Mouse (Mus musculus): ENCODE measurements around the gene Gclc. TPM values are rescaled to one million over a fixed set of nuclear protein-coding genes. Genes with fewer than 3 reads are reported as not detected.
"Not testable (repeated sequence)": the region's sequence is repeated elsewhere in the genome, so short reads cannot be mapped to it uniquely, and the experiment has no call there.

Gclc gene
- polyA plus RNA-seq, 1 experiment, result 39.4 TPM

- Histone ChIP-seq H3K27ac (ENCODE audit: insufficient read depth, low read length) (0 out of 2 replicates have a peak overlapping the region, but pooled peaks have one; percentile 37), H3K4me3 (ENCODE audit: insufficient read depth, low read length) (no peak overlapping the region), H3K4me1 (ENCODE audit: control insufficient read depth, insufficient read depth, low read length) (no peaks in the 10 kb centered on the region)
- TF ChIP-seq POLR2A (IDR thresholded peaks at IDR 0.05; ENCODE audit: extremely low read depth, insufficient read depth, low read length) (no peak), CTCF (IDR thresholded peaks at IDR 0.05; ENCODE audit: extremely low read depth, insufficient read depth, low read length) (no peak)
Measured at GRCm38 (mm10) chr9:77737298-77738041, 16.9 kb upstream of the Gclc start.

- TF ChIP-seq POLR2A (IDR thresholded peaks at IDR 0.05; ENCODE audit: extremely low read depth, insufficient read depth, low read length) (no peak), CTCF (IDR thresholded peaks at IDR 0.05; ENCODE audit: extremely low read depth, insufficient read depth, low read length) (no peak)
- Histone ChIP-seq H3K4me3 (ENCODE audit: insufficient read depth, low read length) (no peak overlapping the region), H3K27ac (ENCODE audit: insufficient read depth, low read length) (no peak overlapping the region), H3K4me1 (ENCODE audit: control insufficient read depth, insufficient read depth, low read length) (no peaks in the 10 kb centered on the region)
Measured at GRCm38 (mm10) chr9:77741452-77741851, 12.9 kb upstream of the Gclc start.

GRCm38 (mm10) chr9:77744798-77745197 is 9.5 kb upstream of the Gclc start:
- Histone ChIP-seq H3K4me3 (ENCODE audit: insufficient read depth, low read length) (no peak overlapping the region), H3K27ac (ENCODE audit: insufficient read depth, low read length) (no peak overlapping the region), H3K4me1 (ENCODE audit: control insufficient read depth, insufficient read depth, low read length) (peaks cover 1% of the 10 kb centered on the region; the same call in 1 of the 2 replicates)
- no peak for TF ChIP-seq CTCF (IDR thresholded peaks at IDR 0.05; ENCODE audit: extremely low read depth, insufficient read depth, low read length)
- no peak for TF ChIP-seq POLR2A (IDR thresholded peaks at IDR 0.05; ENCODE audit: extremely low read depth, insufficient read depth, low read length)

DNA sequence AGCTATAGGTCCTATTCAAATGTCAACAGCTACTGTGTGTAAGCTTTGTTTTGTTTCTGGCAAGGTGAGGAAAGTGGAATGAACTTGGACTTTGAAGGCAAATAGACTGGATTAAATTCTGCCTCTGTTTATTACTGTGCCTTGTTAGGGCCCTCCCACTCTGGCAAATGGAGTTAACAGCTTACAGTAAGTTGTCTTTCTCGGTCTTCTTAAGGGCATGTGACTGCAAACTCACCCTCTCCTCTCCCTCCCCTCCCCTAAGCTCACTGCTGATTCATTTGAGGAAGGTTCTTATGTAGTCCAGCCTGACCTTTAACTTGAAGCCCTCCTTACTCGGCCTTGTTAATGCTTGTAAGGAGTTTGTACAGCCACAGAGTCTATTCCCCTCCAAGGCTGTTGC is 8.0 kb upstream of the Gclc start:
- no peak overlapping the region for H3K4me3 ChIP-seq (ENCODE audit: insufficient read depth, low read length)
- peaks cover 1% of the 10 kb centered on the region; the same call in 1 of the 2 replicates for H3K4me1 ChIP-seq (ENCODE audit: control insufficient read depth, insufficient read depth, low read length)
- TF ChIP-seq POLR2A (IDR thresholded peaks at IDR 0.05; ENCODE audit: extremely low read depth, insufficient read depth, low read length) (no peak), CTCF (IDR thresholded peaks at IDR 0.05; ENCODE audit: extremely low read depth, insufficient read depth, low read length) (no peak)
- H3K27ac ChIP-seq (ENCODE audit: insufficient read depth, low read length), result no peak overlapping the region

DNA sequence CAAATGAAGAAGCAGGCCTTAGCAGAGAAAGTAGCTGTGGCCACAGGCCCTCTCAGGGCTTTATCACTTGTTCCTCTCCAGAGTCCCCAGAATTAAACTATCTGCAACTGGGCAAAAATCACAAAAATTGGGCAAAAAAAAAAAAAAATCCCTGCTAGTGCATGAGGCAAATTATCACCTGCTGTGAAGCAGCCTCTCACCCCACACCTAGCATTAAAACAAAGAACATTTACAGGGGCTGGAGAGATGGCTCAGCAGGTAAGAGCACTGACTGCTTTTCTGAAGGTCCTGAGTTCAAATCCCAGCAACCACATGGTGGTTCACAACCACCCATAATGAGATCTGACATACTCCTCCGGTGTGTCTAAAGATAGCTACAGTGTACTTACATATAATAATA is 6.0 kb upstream of the Gclc start:
- H3K4me3 ChIP-seq (ENCODE audit: insufficient read depth, low read length); H3K4me1 ChIP-seq (ENCODE audit: control insufficient read depth, insufficient read depth, low read length); H3K27ac ChIP-seq (ENCODE audit: insufficient read depth, low read length): not testable (repeated sequence)

DNA sequence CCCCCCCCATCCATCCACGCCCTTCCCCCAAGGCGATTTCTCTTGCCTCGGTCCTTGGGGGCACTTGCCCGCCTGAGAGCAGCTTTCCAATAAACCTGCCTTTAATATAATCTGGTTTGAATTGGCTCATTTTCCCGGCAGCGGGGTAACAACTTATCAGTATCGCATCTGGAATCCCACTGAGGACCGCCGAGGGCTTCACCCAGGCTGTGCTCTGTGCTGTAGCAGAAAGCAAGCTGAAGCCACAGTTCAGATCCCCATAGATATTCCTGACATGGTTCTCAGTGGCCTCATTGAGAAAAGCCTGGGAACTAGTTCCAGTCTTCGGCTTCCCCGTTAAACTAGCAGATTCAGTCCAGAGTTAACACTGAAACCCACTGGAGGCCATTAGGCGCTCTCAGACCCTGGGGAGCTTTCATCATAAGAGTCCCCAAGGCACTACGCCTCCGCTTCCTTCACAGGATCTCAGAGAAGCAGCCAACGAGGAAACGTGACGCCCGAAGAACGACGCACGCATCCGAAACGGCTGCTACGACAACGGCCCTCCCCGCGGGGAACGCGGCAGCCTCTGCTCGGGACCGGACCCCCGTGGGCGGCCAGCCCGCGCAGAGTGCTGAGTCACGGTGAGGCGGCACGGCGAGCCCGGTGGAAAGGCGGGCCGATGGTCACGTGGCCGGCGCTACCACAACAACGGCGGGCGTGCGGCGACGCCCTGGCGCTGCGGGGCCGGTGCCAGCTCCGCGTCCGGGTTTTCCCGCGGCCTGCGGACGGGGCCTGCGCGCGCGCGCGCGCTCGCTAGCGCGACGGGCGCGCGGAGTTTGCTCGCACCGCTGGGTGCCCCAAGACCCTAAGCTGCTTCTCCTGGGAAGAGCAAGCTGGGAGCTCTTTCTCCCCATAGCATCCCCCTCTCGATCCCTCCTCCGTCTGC is 3.9 kb upstream of the Gclc start:
- TF ChIP-seq CTCF (IDR thresholded peaks at IDR 0.05; ENCODE audit: extremely low read depth, insufficient read depth, low read length) (no peak), POLR2A (IDR thresholded peaks at IDR 0.05; ENCODE audit: extremely low read depth, insufficient read depth, low read length) (peak; percentile 74)
- Histone ChIP-seq H3K4me1 (ENCODE audit: control insufficient read depth, insufficient read depth, low read length) (peaks cover 1% of the 10 kb centered on the region; the same call in 1 of the 2 replicates), H3K4me3 (ENCODE audit: insufficient read depth, low read length) (peak overlapping the region; percentile 58), H3K27ac (ENCODE audit: insufficient read depth, low read length) (peak overlapping the region; percentile 79)

DNA sequence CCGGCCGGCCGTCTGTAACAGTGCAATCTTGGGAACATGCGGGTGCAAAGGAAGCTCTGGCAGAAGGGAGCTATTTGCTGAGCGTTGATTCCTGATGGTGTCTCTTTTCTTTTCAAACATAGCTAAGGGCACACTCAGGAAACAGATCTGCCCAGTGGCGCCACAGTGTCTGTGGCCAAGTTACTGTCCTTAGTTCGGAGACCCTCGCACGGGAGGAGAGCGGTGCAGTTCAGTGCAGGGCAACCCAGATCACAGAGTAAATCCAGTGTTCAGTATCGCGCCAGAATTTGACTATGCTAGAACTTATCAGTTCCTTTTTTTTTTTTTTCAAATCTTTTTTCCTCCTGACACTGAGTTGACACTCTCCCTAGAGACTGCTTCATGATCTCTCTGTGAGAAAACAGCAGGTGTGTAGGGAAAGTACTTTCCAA is 3.2 kb upstream of the Gclc start:
- H3K27ac ChIP-seq (ENCODE audit: insufficient read depth, low read length), result peak overlapping the region; percentile 79
- no peak for TF ChIP-seq POLR2A (IDR thresholded peaks at IDR 0.05; ENCODE audit: extremely low read depth, insufficient read depth, low read length)
- TF ChIP-seq CTCF (IDR thresholded peaks at IDR 0.05; ENCODE audit: extremely low read depth, insufficient read depth, low read length), result no peak
- H3K4me1 ChIP-seq (ENCODE audit: control insufficient read depth, insufficient read depth, low read length), result peaks cover 1% of the 10 kb centered on the region; the same call in 1 of the 2 replicates
- H3K4me3 ChIP-seq (ENCODE audit: insufficient read depth, low read length), result peak overlapping the region; percentile 58

DNA sequence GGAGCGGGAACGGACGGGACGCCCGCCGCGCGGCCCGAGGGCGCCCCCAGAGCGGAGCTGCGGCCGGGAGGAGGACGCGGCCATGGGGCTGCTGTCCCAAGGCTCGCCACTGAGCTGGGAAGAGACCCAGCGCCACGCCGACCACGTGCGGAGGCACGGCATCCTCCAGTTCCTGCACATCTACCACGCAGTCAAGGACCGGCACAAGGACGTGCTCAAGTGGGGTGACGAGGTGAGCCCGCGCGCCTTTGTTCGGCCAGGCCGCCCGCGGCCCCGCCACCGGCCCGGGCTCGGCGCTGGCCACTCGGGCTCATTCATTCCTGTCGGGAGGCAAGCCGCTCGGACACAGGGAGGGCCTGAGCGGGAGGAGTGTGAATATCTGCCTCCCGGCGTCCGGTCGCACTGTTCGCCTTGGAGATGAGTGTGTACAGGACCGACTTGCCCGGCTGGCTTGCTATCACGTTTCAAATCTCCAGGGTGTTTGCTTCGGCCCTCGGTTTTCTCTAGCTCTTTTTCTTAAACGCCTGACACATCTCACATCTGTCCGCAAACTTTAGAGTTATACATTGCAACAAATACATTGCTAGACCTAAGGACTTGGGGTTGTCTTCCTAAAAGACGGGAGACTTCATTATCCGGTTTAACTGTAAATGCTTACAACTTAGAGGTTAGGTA is 530 bp downstream of the Gclc start:
- H3K4me1 ChIP-seq (ENCODE audit: control insufficient read depth, insufficient read depth, low read length), result peaks cover 4% of the 10 kb centered on the region; the same call in 1 of the 2 replicates
- H3K4me3 ChIP-seq (ENCODE audit: insufficient read depth, low read length), result peak overlapping the region; percentile 86
- peak overlapping the region; percentile 48 for H3K27ac ChIP-seq (ENCODE audit: insufficient read depth, low read length)
- TF ChIP-seq CTCF (IDR thresholded peaks at IDR 0.05; ENCODE audit: extremely low read depth, insufficient read depth, low read length) (no peak), POLR2A (IDR thresholded peaks at IDR 0.05; ENCODE audit: extremely low read depth, insufficient read depth, low read length) (no peak)

GRCm38 (mm10) chr9:77755403-77755784 is 1.1 kb downstream of the Gclc start:
- peak overlapping the region; percentile 86 for H3K4me3 ChIP-seq (ENCODE audit: insufficient read depth, low read length)
- TF ChIP-seq CTCF (IDR thresholded peaks at IDR 0.05; ENCODE audit: extremely low read depth, insufficient read depth, low read length) (no peak), POLR2A (IDR thresholded peaks at IDR 0.05; ENCODE audit: extremely low read depth, insufficient read depth, low read length) (no peak)
- no peak overlapping the region for H3K27ac ChIP-seq (ENCODE audit: insufficient read depth, low read length)
- H3K4me1 ChIP-seq (ENCODE audit: control insufficient read depth, insufficient read depth, low read length), result peaks cover 4% of the 10 kb centered on the region; the same call in 1 of the 2 replicates

Measured in cortical plate, adult 2 months (tissue).